Mouse (Mus musculus) MEL (cell line): ENCODE measurements at regions not wholly inside any gene's neighbourhood (a gene's known extent, or its start where the extent isn't known, plus 50 kb on each side); places are given as distances from the start of the nearest gene placed in this dataset.

Experiments used
- DNase-seq: peaks from one replicate; pipeline ENCODE4 v3.0.0; 2011; ENCODE audit warnings: low read depth, low spot score
- H3K27ac ChIP-seq: 2 replicates; pipeline ENCODE4 v1.5.1; 2012; ENCODE audit warnings: low read depth, mild to moderate bottlenecking, control low read depth, low read length, moderate library complexity; ENCODE audit not compliant: control insufficient read depth
- H3K27me3 ChIP-seq, 2 experiments: fragments of 150-350 bp in 1 of 2; sonication (generic) in 1 of 2; 2 replicates each; pipeline ENCODE4 v1.6.1; 2012; ENCODE audit warnings: low read length in 2 of 2, mild to moderate bottlenecking in 2 of 2, improper control_type of control experiment in 1 of 2, moderate library complexity in 1 of 2; ENCODE audit not compliant: insufficient read depth in 2 of 2, control insufficient read depth in 1 of 2
- H3K36me3 ChIP-seq, 2 experiments: 2 replicates each; pipeline ENCODE4 v1.6.1; 2012 to 2014; ENCODE audit warnings: low read length in 2 of 2, improper control_type of control experiment in 1 of 2, inconsistent platforms in 1 of 2, mild to moderate bottlenecking in 1 of 2; ENCODE audit not compliant: insufficient read depth in 2 of 2, control insufficient read depth in 1 of 2
- H3K4me1 ChIP-seq, 2 experiments: fragments of 150-350 bp in 1 of 2; sonication (generic) in 1 of 2; 2 replicates each; pipeline ENCODE4 v1.6.1; 2012; ENCODE audit warnings: low read length in 2 of 2, improper control_type of control experiment in 1 of 2, mild to moderate bottlenecking in 1 of 2; ENCODE audit not compliant: insufficient read depth in 2 of 2, control insufficient read depth in 1 of 2
- H3K4me3 ChIP-seq, 2 experiments: fragments of 150-350 bp in 1 of 2; sonication (generic) in 1 of 2; 2 replicates each; pipeline ENCODE4 v1.5.1; 2012; ENCODE audit warnings: low read depth in 2 of 2, low read length in 2 of 2, mild to moderate bottlenecking in 2 of 2, moderate library complexity in 2 of 2, control low read depth in 1 of 2, improper control_type of control experiment in 1 of 2; ENCODE audit not compliant: control insufficient read depth in 1 of 2, insufficient read depth in 1 of 2
- H3K79me2 ChIP-seq: 2 replicates; pipeline ENCODE4 v1.6.1; 2012; ENCODE audit warnings: mild to moderate bottlenecking, low read length, moderate library complexity; ENCODE audit not compliant: control insufficient read depth, poor library complexity, insufficient read depth
- H3K9ac ChIP-seq: 2 replicates; pipeline ENCODE4 v1.6.1; 2012; ENCODE audit warnings: low read depth, mild to moderate bottlenecking, control low read depth, low read length, moderate library complexity; ENCODE audit not compliant: control insufficient read depth, poor library complexity, severe bottlenecking
- H3K9me3 ChIP-seq: fragments of 150-350 bp; sonication (generic); replicated peaks from 2 replicates; pipeline ENCODE4 v1.6.1; 2012; ENCODE audit warnings: mild to moderate bottlenecking, low read length, improper control_type of control experiment, moderate library complexity; ENCODE audit not compliant: insufficient read depth
- CHD2 ChIP-seq: IDR thresholded peaks from 2 replicates; pipeline ENCODE4 v1.6.1; 2011; ENCODE audit warnings: low read length, improper control_type of control experiment
- CTCF ChIP-seq, 3 experiments: IDR thresholded peaks in 2 of 3; conservative IDR thresholded peaks in 1 of 3; 2 replicates each; pipeline ENCODE4 v1.5.1; 2011 to 2012; ENCODE audit warnings: low read length in 3 of 3, low read depth in 2 of 3, mild to moderate bottlenecking in 2 of 3, improper control_type of control experiment in 1 of 3, inconsistent platforms in 1 of 3, mixed read lengths in 1 of 3, moderate library complexity in 1 of 3; ENCODE audit not compliant: control insufficient read depth in 1 of 3, insufficient read depth in 1 of 3, poor library complexity in 1 of 3, severe bottlenecking in 1 of 3
- ELF1 ChIP-seq: IDR thresholded peaks from 2 replicates; pipeline ENCODE4 v1.6.1; 2014; ENCODE audit warnings: low read depth, mild to moderate bottlenecking, inconsistent platforms, low read length, improper control_type of control experiment, moderate library complexity
- EP300 ChIP-seq, 2 experiments: IDR thresholded peaks; 2 replicates each; pipeline ENCODE4 v1.6.1; 2011; ENCODE audit warnings: improper control_type of control experiment in 2 of 2, low read length in 2 of 2, low read depth in 1 of 2, mild to moderate bottlenecking in 1 of 2
- GATA1 ChIP-seq: IDR thresholded peaks from 2 replicates; pipeline ENCODE4 v1.6.1; 2011; ENCODE audit warnings: low read depth, low read length, improper control_type of control experiment
- HCFC1 ChIP-seq: IDR thresholded peaks from 2 replicates; pipeline ENCODE4 v1.6.1; 2012; ENCODE audit warnings: low read depth, mild to moderate bottlenecking, inconsistent platforms, low read length, improper control_type of control experiment, moderate library complexity
- JUND ChIP-seq: IDR thresholded peaks from 2 replicates; pipeline ENCODE4 v1.6.1; 2011; ENCODE audit warnings: low read depth, mild to moderate bottlenecking, improper control_type of control experiment, low read length
- KAT2A ChIP-seq: conservative IDR thresholded peaks from 2 replicates; pipeline ENCODE4 v1.6.1; 2012; ENCODE audit warnings: low read depth, low read length, improper control_type of control experiment, inconsistent platforms
- MAZ ChIP-seq: IDR thresholded peaks from 2 replicates; pipeline ENCODE4 v1.6.1; 2012; ENCODE audit warnings: low read depth, mild to moderate bottlenecking, inconsistent platforms, low read length, improper control_type of control experiment
- MEF2A ChIP-seq: IDR thresholded peaks from 2 replicates; pipeline ENCODE4 v1.6.1; 2014; ENCODE audit warnings: low read depth, mild to moderate bottlenecking, inconsistent platforms, low read length, improper control_type of control experiment; ENCODE audit not compliant: poor library complexity, insufficient replicate concordance, severe bottlenecking; ENCODE audit errors: extremely low read depth
- MXI1 ChIP-seq: IDR thresholded peaks from 2 replicates; pipeline ENCODE4 v1.6.1; 2011; ENCODE audit warnings: mild to moderate bottlenecking, low read depth, low read length, improper control_type of control experiment
- MYC ChIP-seq: IDR thresholded peaks from 2 replicates; pipeline ENCODE4 v1.6.1; 2011; ENCODE audit warnings: low read depth, mild to moderate bottlenecking, low read length, improper control_type of control experiment, moderate library complexity
- NELFE ChIP-seq: IDR thresholded peaks from 2 replicates; pipeline ENCODE4 v1.6.1; 2011; ENCODE audit warnings: low read depth, low read length, improper control_type of control experiment
- POLR2A ChIP-seq, 2 experiments: IDR thresholded peaks; 2 replicates each; pipeline ENCODE4 v1.6.1; 2011 to 2012; ENCODE audit warnings: low read length in 2 of 2, mild to moderate bottlenecking in 2 of 2, control low read depth in 1 of 2, improper control_type of control experiment in 1 of 2, low read depth in 1 of 2, moderate library complexity in 1 of 2; ENCODE audit not compliant: control insufficient read depth in 1 of 2, insufficient read depth in 1 of 2, poor library complexity in 1 of 2
- POLR2AphosphoS2 ChIP-seq: IDR thresholded peaks from 2 replicates; pipeline ENCODE4 v1.6.1; 2011; ENCODE audit warnings: low read length, improper control_type of control experiment
- POLR2AphosphoS5 ChIP-seq: IDR thresholded peaks from 2 replicates; pipeline ENCODE4 v1.6.1; 2012; ENCODE audit warnings: low read depth, borderline replicate concordance, mild to moderate bottlenecking, inconsistent platforms, low read length, moderate library complexity, mixed read lengths
- RAD21 ChIP-seq: IDR thresholded peaks from 2 replicates; pipeline ENCODE4 v1.6.1; 2011; ENCODE audit warnings: mild to moderate bottlenecking, low read depth, low read length, improper control_type of control experiment
- SIN3A ChIP-seq: IDR thresholded peaks from 2 replicates; pipeline ENCODE4 v1.6.1; 2012; ENCODE audit warnings: low read length, improper control_type of control experiment, inconsistent platforms
- TCF12 ChIP-seq: IDR thresholded peaks from 2 replicates; pipeline ENCODE4 v1.6.1; 2014; ENCODE audit warnings: low read depth, mild to moderate bottlenecking, inconsistent platforms, low read length, improper control_type of control experiment, moderate library complexity
- UBTF ChIP-seq: IDR thresholded peaks from 2 replicates; pipeline ENCODE4 v1.6.1; 2012; ENCODE audit warnings: low read depth, mild to moderate bottlenecking, inconsistent platforms, low read length, improper control_type of control experiment, moderate library complexity, borderline replicate concordance; ENCODE audit not compliant: insufficient read depth
- USF2 ChIP-seq, 2 experiments: IDR thresholded peaks; 2 replicates each; pipeline ENCODE4 v1.6.1; 2011 to 2012; ENCODE audit warnings: improper control_type of control experiment in 2 of 2, low read length in 2 of 2, borderline replicate concordance in 1 of 2, inconsistent platforms in 1 of 2, low read depth in 1 of 2, mild to moderate bottlenecking in 1 of 2; ENCODE audit not compliant: insufficient read depth in 1 of 2

- DNase-seq, result no peak
- no peak for TF ChIP-seq RAD21
- no peak for TF ChIP-seq UBTF
- no peak for TF ChIP-seq TCF12
- TF ChIP-seq USF2 (IDR thresholded peaks at IDR 0.05; ENCODE audit: borderline replicate concordance in 1 of 2, insufficient read depth in 1 of 2, low read depth in 1 of 2, low read length in 2 of 2), result no peak
- TF ChIP-seq NELFE, result no peak
- no peak for TF ChIP-seq KAT2A
- no peak for TF ChIP-seq ELF1
- no peak for TF ChIP-seq MAZ
- no peak for TF ChIP-seq CHD2
- TF ChIP-seq POLR2AphosphoS2, result no peak
- no peak for TF ChIP-seq SIN3A
- TF ChIP-seq MXI1, result no peak
- no peak for TF ChIP-seq HCFC1
- no peak for TF ChIP-seq EP300 (IDR thresholded peaks at IDR 0.05; ENCODE audit: low read depth in 1 of 2, low read length in 2 of 2)
- no peak for TF ChIP-seq JUND
- TF ChIP-seq GATA1, result no peak
- TF ChIP-seq POLR2A (IDR thresholded peaks at IDR 0.05; ENCODE audit: control insufficient read depth in 1 of 2, insufficient read depth in 1 of 2, low read depth in 1 of 2, low read length in 2 of 2, poor library complexity in 1 of 2), result no peak
- Histone ChIP-seq H3K27ac (no peak overlapping the region), H3K9me3 (no peaks in the 10 kb centered on the region), H3K36me3 (no peaks in the 10 kb centered on the region), H3K9ac (no peak overlapping the region), H3K79me2 (no peaks in the 10 kb centered on the region), H3K4me1 (no peaks in the 10 kb centered on the region), H3K27me3 (no peaks in the 10 kb centered on the region), H3K4me3 (no peak overlapping the region)
Measured at GRCm38 (mm10) chr15:29061016-29061415, 857.5 kb downstream of the Dnah5 start.

GRCm38 (mm10) chr15:29069066-29069465 lies 865.5 kb downstream of the Dnah5 start:
- Histone ChIP-seq H3K27me3 (no peaks in the 10 kb centered on the region), H3K27ac (no peak overlapping the region), H3K36me3 (no peaks in the 10 kb centered on the region), H3K4me3 (no peak overlapping the region), H3K4me1 (no peaks in the 10 kb centered on the region), H3K9me3 (no peaks in the 10 kb centered on the region), H3K9ac (no peak overlapping the region), H3K79me2 (no peaks in the 10 kb centered on the region)
- no peak for TF ChIP-seq MYC
- no peak for TF ChIP-seq KAT2A
- no peak for TF ChIP-seq POLR2AphosphoS2
- no peak for TF ChIP-seq CTCF (IDR thresholded peaks at IDR 0.05 in 2 of 3, conservative IDR thresholded peaks at IDR 0.05 in 1 of 3; ENCODE audit: control insufficient read depth in 1 of 3, insufficient read depth in 1 of 3, low read depth in 2 of 3, low read length in 3 of 3, poor library complexity in 1 of 3, severe bottlenecking in 1 of 3)
- no peak for TF ChIP-seq MXI1
- no peak for TF ChIP-seq MEF2A
- no peak for TF ChIP-seq POLR2A (IDR thresholded peaks at IDR 0.05; ENCODE audit: control insufficient read depth in 1 of 2, insufficient read depth in 1 of 2, low read depth in 1 of 2, low read length in 2 of 2, poor library complexity in 1 of 2)
- no peak for TF ChIP-seq POLR2AphosphoS5
- no peak for DNase-seq
